Mouse (Mus musculus): ENCODE results near the gene Nxf1. TPM values are rescaled to one million over a fixed set of nuclear protein-coding genes. Genes with fewer than 3 reads are reported as not detected.
A peak's percentile ranks its signal among the peaks of the same experiment; 100 is the strongest.

The Nxf1 gene
- polyA plus RNA-seq, 2 experiments: 77.4 to 90.9 TPM

DNA sequence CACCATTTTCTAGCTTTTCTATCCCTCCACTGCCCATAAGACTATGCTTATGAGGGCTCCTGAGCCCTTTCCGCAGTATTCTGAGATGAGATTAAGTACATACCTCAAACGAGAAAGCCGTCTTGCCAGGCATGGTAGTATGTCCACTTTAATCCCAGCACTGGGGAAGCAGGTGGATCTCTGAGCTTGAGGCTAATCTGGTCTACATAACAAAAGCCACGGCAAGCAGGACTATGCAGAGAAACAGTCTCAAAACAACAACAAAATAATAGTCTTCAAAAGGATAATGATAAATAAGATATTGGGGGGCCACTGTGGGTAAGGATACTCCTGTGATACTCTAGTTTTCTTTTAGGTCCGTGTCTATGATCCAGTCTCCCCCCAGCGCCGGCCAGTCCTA lies 18.0 kb upstream of the Nxf1 start:
- Histone ChIP-seq H3K9me3 (ENCODE audit: control insufficient read depth, low read length) (no peaks in the 10 kb centered on the region), H3K9ac (replicated peaks) (no peak overlapping the region), H3K36me3 (replicated peaks; ENCODE audit: control insufficient read depth, insufficient read depth, low read depth) (peaks cover 40% of the 10 kb centered on the region), H3K4me1 (replicated peaks; ENCODE audit: control insufficient read depth in 2 of 2, insufficient read depth in 2 of 2, low read length in 1 of 2) (peaks cover 11 to 18% of the 10 kb centered on the region in 2 experiments), H3K4me3 (ENCODE audit: insufficient read depth in 1 of 2, low read depth in 2 of 2, low read length in 2 of 2) (no peak overlapping the region), H3K4me2 (ENCODE audit: low read depth) (no peak overlapping the region), H3K27ac (no peak overlapping the region), H3K27me3 (ENCODE audit: control insufficient read depth, insufficient read depth, low read length) (no peaks in the 10 kb centered on the region)
- 79% methylated on average over 7 of the region's 7 CpGs for WGBS (ENCODE audit: insufficient replicate concordance)
- ATAC-seq (ENCODE audit: insufficient read depth) (no peak), DNase-seq (ENCODE audit: low read depth in 3 of 3, low spot score in 3 of 3) (no peak)
- no peak for TF ChIP-seq EP300 (IDR thresholded peaks at IDR 0.05; ENCODE audit: low read depth)
- no peak for TF ChIP-seq CTCF (IDR thresholded peaks at IDR 0.05; ENCODE audit: low read depth)

GRCm38 (mm10) chr19:8739646-8740045 lies 17.2 kb upstream of the Nxf1 start:
- peaks cover 11 to 18% of the 10 kb centered on the region in 2 experiments for H3K4me1 ChIP-seq (replicated peaks; ENCODE audit: control insufficient read depth in 2 of 2, insufficient read depth in 2 of 2, low read length in 1 of 2)
- 79% methylated on average over 6 of the region's 6 CpGs for WGBS (ENCODE audit: insufficient replicate concordance)

DNA sequence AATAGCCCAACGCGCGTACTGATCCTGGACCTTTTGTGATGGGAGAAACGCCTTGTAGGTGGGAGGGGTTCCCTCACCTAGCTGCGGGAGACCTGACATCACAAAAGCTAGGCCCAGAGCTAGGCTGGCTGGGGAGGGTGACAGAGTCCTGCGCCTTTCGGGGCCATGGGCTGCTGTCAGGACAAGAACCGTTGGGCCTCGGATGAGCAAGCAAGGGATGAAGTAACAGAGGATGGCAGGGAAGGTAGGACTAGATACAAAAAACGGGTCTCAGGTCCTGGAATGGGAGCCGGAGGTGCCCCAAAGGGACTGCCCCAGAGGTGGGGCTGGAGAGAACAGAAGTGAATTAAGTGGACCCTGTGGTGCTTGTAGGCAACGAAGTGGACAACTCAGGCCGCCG lies 16.3 kb upstream of the Nxf1 start, which contains the start of gene 1700092M07Rik:
Gene 1700092M07Rik (plus strand): TSS at position 116 of the 400 bp plus-strand sequence.
- peaks cover 56% of the 10 kb centered on the region for H3K36me3 ChIP-seq (replicated peaks; ENCODE audit: control insufficient read depth, insufficient read depth, low read depth)
- peak within 1 kb of the TSS; percentile 88 for H3K27ac ChIP-seq
- H3K9me3 ChIP-seq (ENCODE audit: control insufficient read depth, low read length): no peaks in the 10 kb centered on the region
- WGBS (ENCODE audit: insufficient replicate concordance): 74% methylated on average over 14 of the region's 14 CpGs
- DNase-seq (ENCODE audit: low read depth in 3 of 3, low spot score in 3 of 3) (no peak), ATAC-seq (ENCODE audit: insufficient read depth) (no peak)
- no peaks in the 10 kb centered on the region for H3K27me3 ChIP-seq (ENCODE audit: control insufficient read depth, insufficient read depth, low read length)
- H3K9ac ChIP-seq (replicated peaks): peak within 1 kb of the TSS; percentile 97
- H3K4me3 ChIP-seq (ENCODE audit: insufficient read depth in 1 of 2, low read depth in 2 of 2, low read length in 2 of 2): peak within 1 kb of the TSS; percentile 85 to 99
- H3K4me2 ChIP-seq (ENCODE audit: low read depth): peak within 1 kb of the TSS; percentile 64
- TF ChIP-seq CTCF (IDR thresholded peaks at IDR 0.05; ENCODE audit: low read depth): no peak
- no peak for TF ChIP-seq EP300 (IDR thresholded peaks at IDR 0.05; ENCODE audit: low read depth)
- H3K4me1 ChIP-seq (replicated peaks; ENCODE audit: control insufficient read depth in 2 of 2, insufficient read depth in 2 of 2, low read length in 1 of 2): peaks cover 9 to 15% of the 10 kb centered on the region in 2 experiments

More at GRCm38 (mm10) chr19:8739646-8740045, 17.2 kb upstream of the Nxf1 start:
- DNase-seq (ENCODE audit: low read depth in 3 of 3, low spot score in 3 of 3) (no peak), ATAC-seq (ENCODE audit: insufficient read depth) (no peak)
- no peak overlapping the region for H3K4me2 ChIP-seq (ENCODE audit: low read depth)
- H3K9me3 ChIP-seq (ENCODE audit: control insufficient read depth, low read length): no peaks in the 10 kb centered on the region
- H3K27me3 ChIP-seq (ENCODE audit: control insufficient read depth, insufficient read depth, low read length): no peaks in the 10 kb centered on the region
- TF ChIP-seq CTCF (IDR thresholded peaks at IDR 0.05; ENCODE audit: low read depth) (no peak), EP300 (IDR thresholded peaks at IDR 0.05; ENCODE audit: low read depth) (no peak)
- H3K4me3 ChIP-seq (ENCODE audit: insufficient read depth in 1 of 2, low read depth in 2 of 2, low read length in 2 of 2): no peak overlapping the region
- H3K9ac ChIP-seq (replicated peaks): no peak overlapping the region
- no peak overlapping the region for H3K27ac ChIP-seq
- H3K36me3 ChIP-seq (replicated peaks; ENCODE audit: control insufficient read depth, insufficient read depth, low read depth): peaks cover 47% of the 10 kb centered on the region

DNA sequence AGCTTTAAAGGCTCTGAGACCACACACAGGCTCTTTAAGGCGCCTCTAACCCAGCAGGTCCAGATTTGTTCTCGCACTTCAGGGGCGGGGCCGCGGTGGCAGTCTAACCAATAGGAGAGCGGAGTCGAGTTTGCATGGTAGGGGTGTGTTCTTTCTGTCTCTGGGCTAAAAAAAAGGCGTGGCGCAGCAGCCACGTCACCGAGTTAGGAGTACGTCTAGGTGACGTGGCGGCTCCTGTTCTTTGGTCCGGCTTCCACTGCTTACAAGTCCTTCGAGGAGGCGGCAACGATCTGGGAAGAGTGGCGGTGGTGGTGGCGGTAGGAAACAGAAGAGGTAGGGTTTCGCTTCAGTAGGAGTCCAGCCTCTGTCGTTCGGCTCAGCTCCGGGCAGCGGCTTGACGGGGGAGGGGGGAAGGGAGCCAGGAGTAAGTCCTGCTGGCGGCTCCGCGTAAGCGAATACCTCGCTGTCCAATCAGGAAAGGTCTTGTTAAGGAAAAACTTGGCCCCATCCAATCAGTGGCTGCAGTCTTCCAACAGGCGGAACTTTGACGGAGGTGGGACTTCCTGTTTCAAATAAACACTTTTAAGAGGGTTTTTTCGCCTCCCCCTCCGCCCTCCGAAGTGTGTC lies 15.5 kb upstream of the Nxf1 start, which contains the start of gene Stx5a:
Gene Stx5a (plus strand): TSS at position 171 of the 627 bp plus-strand sequence.
- H3K4me2 ChIP-seq (ENCODE audit: low read depth): peak within 1 kb of the TSS; percentile 92
- H3K27me3 ChIP-seq (ENCODE audit: control insufficient read depth, insufficient read depth, low read length): no peaks in the 10 kb centered on the region
- H3K4me3 ChIP-seq (ENCODE audit: insufficient read depth in 1 of 2, low read depth in 2 of 2, low read length in 2 of 2): peak within 1 kb of the TSS; percentile 85 to 99
- TF ChIP-seq CTCF (IDR thresholded peaks at IDR 0.05; ENCODE audit: low read depth) (peak; percentile 51), EP300 (IDR thresholded peaks at IDR 0.05; ENCODE audit: low read depth) (no peak)
- WGBS (ENCODE audit: insufficient replicate concordance): under 1% methylated on average over 36 of the region's 36 CpGs
- DNase-seq (ENCODE audit: low read depth in 3 of 3, low spot score in 3 of 3): peak; percentile 97 to 98 (median 98)
- peaks cover 9 to 15% of the 10 kb centered on the region in 2 experiments for H3K4me1 ChIP-seq (replicated peaks; ENCODE audit: control insufficient read depth in 2 of 2, insufficient read depth in 2 of 2, low read length in 1 of 2)
- H3K36me3 ChIP-seq (replicated peaks; ENCODE audit: control insufficient read depth, insufficient read depth, low read depth): peaks cover 64% of the 10 kb centered on the region
- peak; percentile 97 for ATAC-seq (ENCODE audit: insufficient read depth)
- peak within 1 kb of the TSS; percentile 97 for H3K9ac ChIP-seq (replicated peaks)
- peak within 1 kb of the TSS; percentile 88 for H3K27ac ChIP-seq
- no peaks in the 10 kb centered on the region for H3K9me3 ChIP-seq (ENCODE audit: control insufficient read depth, low read length)

- H3K4me1 ChIP-seq (replicated peaks; ENCODE audit: control insufficient read depth in 2 of 2, insufficient read depth in 2 of 2, low read length in 1 of 2): peaks cover 9 to 13% of the 10 kb centered on the region in 2 experiments
- TF ChIP-seq CTCF (IDR thresholded peaks at IDR 0.05; ENCODE audit: low read depth): no peak
- TF ChIP-seq EP300 (IDR thresholded peaks at IDR 0.05; ENCODE audit: low read depth): no peak
- peak overlapping the region; percentile 88 for H3K27ac ChIP-seq
- H3K4me2 ChIP-seq (ENCODE audit: low read depth): peak overlapping the region; percentile 92
- ATAC-seq (ENCODE audit: insufficient read depth): no peak
- peaks cover 71% of the 10 kb centered on the region for H3K36me3 ChIP-seq (replicated peaks; ENCODE audit: control insufficient read depth, insufficient read depth, low read depth)
- no peaks in the 10 kb centered on the region for H3K27me3 ChIP-seq (ENCODE audit: control insufficient read depth, insufficient read depth, low read length)
- H3K9ac ChIP-seq (replicated peaks): peak overlapping the region; percentile 97
- 8% methylated on average over 14 of the region's 14 CpGs for WGBS (ENCODE audit: insufficient replicate concordance)
- peak overlapping the region; percentile 85 to 99 for H3K4me3 ChIP-seq (ENCODE audit: insufficient read depth in 1 of 2, low read depth in 2 of 2, low read length in 2 of 2)
- DNase-seq (ENCODE audit: low read depth in 3 of 3, low spot score in 3 of 3): no peak
- no peaks in the 10 kb centered on the region for H3K9me3 ChIP-seq (ENCODE audit: control insufficient read depth, low read length)
Measured at GRCm38 (mm10) chr19:8742176-8742575, 14.7 kb upstream of the Nxf1 start.
